Mouse (Mus musculus): ENCODE results near the gene Ssna1. TPM values are rescaled to one million over a fixed set of nuclear protein-coding genes. Genes with fewer than 3 reads are reported as not detected.

The Ssna1 gene
- polyA plus RNA-seq, 1 experiment from 2014 or later: 190 TPM

DNA sequence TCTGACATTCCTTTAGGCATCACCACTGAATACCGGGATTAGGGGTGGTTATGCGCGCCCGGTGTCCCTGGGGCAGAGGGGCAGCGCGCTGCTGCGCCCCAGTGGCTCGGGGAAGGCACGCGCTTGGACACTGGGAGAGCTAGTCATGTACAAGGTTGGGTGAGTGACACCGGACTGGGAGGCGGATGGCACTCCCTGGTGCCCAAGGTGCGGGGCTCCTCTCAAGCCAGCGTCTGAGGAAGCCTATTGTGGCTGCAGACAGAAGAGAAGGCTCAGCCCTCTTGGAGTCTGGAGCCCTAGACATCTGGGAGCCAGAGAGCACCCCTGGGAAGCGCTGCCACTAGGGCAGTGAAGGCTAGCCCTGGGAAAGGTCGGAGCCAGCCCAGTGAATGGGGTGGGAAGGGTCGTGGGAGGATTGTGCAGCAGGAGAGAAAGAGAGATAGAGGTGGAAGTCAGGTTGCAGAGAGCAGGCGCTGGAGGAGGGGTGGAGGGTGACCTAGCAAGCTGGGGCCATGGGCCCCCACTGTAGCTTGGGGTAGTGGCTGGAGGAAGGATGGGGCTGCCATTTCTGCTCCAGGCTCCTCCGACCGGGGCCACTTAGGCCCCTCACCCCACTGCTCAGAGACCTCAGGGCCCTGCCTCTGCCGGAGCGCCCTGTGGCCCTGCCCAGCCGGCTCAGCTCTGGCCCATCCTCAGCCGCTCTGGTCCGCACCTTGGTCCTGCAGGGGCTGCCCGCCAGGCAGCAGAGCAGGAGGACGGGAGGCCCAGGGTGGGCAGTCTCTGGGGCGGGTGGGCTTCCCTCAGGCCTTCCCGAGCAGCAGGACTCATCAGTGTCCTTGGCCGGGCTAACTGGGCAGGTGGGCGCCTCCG lies 19.2 kb upstream of the Ssna1 start:
- ATAC-seq (ENCODE audit: low FRiP score) (0 out of 2 replicates have a peak, but pooled peaks have one; percentile 5), DNase-seq (ENCODE audit: low spot score) (no peak)
- Histone ChIP-seq H3K4me1 (replicated peaks; ENCODE audit: control insufficient read depth, insufficient read depth, low read length) (peaks cover 21% of the 10 kb centered on the region), H3K36me3 (replicated peaks; ENCODE audit: control insufficient read depth, insufficient read depth) (peaks cover 23% of the 10 kb centered on the region), H3K27ac (no peak overlapping the region), H3K27me3 (ENCODE audit: control insufficient read depth, insufficient read depth, low read length) (peaks cover 70% of the 10 kb centered on the region), H3K4me3 (replicated peaks; ENCODE audit: low read length) (peak overlapping the region; percentile 26), H3K9me3 (ENCODE audit: control insufficient read depth, low read length) (no peaks in the 10 kb centered on the region), H3K4me2 (replicated peaks) (peak overlapping the region; percentile 56), H3K9ac (peak overlapping the region; percentile 44; the same call in 1 of the 2 replicates)
- WGBS: 7% methylated on average over 29 of the region's 32 CpGs

DNA sequence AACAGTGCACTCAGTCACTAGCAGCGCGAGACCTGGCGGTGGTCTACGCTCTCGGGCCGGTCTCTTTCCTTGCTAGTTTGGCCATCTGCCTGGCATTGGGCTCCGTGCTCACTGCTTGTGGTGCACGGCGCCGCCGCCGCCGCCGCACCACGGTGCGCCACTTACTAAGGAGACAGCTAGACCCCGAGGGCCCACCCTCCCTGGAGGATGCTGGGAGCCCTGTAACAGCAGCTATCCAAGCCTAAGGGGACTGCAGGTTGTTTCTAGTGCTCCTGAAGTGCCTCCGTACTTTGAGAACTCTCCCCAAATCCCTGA lies 18.5 kb upstream of the Ssna1 start:
- ATAC-seq (ENCODE audit: low FRiP score) (no peak), DNase-seq (ENCODE audit: low spot score) (no peak)
- Histone ChIP-seq H3K4me3 (replicated peaks; ENCODE audit: low read length) (peak overlapping the region; percentile 26), H3K4me1 (replicated peaks; ENCODE audit: control insufficient read depth, insufficient read depth, low read length) (peaks cover 21% of the 10 kb centered on the region), H3K9ac (peak overlapping the region; percentile 44; the same call in 1 of the 2 replicates), H3K4me2 (replicated peaks) (peak overlapping the region; percentile 56), H3K27ac (no peak overlapping the region), H3K36me3 (replicated peaks; ENCODE audit: control insufficient read depth, insufficient read depth) (peaks cover 24% of the 10 kb centered on the region), H3K9me3 (ENCODE audit: control insufficient read depth, low read length) (no peaks in the 10 kb centered on the region), H3K27me3 (ENCODE audit: control insufficient read depth, insufficient read depth, low read length) (peaks cover 66% of the 10 kb centered on the region)
- WGBS: 2% methylated on average over 18 of the region's 18 CpGs

DNA sequence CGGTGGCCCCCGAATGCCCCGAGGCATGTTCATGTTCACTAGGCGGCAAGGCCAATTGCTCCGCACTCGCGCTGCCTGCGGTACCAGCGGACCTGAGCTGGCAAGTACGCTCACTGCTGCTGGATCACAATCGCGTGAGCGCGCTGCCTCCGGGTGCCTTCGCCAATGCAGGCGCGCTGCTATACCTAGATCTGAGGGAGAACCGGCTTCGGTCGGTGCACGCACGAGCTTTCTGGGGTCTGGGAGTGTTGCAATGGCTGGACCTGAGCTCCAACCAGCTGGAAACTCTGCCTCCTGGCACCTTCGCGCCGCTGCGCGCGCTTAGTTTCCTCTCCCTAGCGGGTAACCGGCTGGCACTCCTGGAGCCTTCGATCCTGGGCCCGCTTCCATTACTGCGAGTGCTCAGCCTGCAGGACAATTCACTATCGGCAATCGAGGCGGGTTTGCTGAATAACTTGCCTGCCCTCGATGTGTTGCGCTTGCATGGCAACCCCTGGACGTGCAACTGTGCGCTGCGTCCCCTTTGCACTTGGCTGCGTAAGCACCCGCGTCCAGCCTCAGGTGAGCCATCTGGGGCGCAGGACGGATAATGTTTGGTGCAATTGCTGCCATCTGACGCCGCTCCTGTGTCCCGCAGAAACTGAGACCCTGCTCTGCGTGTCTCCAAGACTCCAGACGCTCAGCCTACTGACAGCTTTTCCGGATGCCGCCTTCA lies 18.0 kb upstream of the Ssna1 start:
- Histone ChIP-seq H3K9me3 (ENCODE audit: control insufficient read depth, low read length) (no peaks in the 10 kb centered on the region), H3K27ac (no peak overlapping the region), H3K36me3 (replicated peaks; ENCODE audit: control insufficient read depth, insufficient read depth) (peaks cover 24% of the 10 kb centered on the region), H3K4me3 (replicated peaks; ENCODE audit: low read length) (peak overlapping the region; percentile 26), H3K27me3 (ENCODE audit: control insufficient read depth, insufficient read depth, low read length) (peaks cover 66% of the 10 kb centered on the region), H3K4me2 (replicated peaks) (peak overlapping the region; percentile 56), H3K4me1 (replicated peaks; ENCODE audit: control insufficient read depth, insufficient read depth, low read length) (peaks cover 21% of the 10 kb centered on the region), H3K9ac (peak overlapping the region; percentile 44; the same call in 1 of the 2 replicates)
- ATAC-seq (ENCODE audit: low FRiP score) (peak; percentile 35; the same call in 1 of the 2 replicates), DNase-seq (ENCODE audit: low spot score) (peak; percentile 63)
- 2% methylated on average over 54 of the region's 54 CpGs for WGBS

DNA sequence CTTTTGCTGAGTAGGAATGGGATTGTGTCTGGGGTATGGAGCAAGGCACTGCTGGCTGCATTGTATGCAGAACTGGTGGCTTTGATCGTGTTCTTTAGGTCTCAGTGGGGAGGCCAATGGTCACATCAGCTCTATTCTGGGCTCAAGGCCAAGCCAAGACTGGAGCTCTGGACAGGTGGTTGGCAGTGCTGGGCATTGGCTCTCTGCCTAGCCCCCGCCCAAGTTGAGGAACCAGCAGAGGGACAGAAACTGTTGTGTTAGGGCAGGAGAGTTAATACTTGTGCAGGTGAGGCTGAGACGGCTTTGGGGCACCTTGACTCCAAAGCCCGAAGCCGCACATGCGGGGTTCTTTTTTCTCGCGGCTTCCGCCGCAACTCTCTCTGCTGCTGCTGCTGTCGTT lies 17.4 kb upstream of the Ssna1 start, which contains the start of gene Lrrc26:
Lrrc26 (plus strand) TSS at position 265 of the 400 bp plus-strand sequence.
- DNase-seq (ENCODE audit: low spot score): no peak

DNA sequence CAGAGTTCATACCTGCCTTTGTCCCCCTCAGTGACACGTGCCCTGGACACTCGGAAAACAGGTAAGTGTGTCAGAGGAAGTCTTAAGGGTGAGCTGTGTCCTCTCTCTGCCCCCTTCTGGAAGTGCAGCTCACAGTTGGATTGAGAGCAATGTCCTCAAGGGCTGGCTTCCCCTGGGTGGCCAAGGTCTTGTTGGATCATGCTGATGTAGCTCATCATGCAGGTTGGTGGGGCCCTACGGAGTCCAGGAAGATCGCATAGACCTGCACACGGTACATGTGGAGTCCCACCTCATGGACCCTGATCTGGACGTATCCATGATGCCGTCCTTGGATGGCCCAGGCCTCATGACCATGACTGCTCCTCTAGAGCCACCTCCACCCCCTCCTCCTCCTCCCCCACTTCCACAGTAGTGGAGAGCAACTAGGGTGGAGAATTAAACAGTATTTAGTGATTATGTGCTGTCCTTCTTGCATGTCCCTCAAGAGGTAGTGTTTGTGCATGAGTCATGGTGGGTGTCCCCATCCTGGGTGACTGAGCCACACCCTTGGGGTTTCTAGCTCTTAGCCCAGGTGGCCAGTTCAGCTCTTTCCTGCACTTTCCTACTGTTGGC lies 16.6 kb upstream of the Ssna1 start:
- ATAC-seq (ENCODE audit: low FRiP score): no peak
- DNase-seq (ENCODE audit: low spot score): no peak
- Histone ChIP-seq H3K4me1 (replicated peaks; ENCODE audit: control insufficient read depth, insufficient read depth, low read length) (peaks cover 21% of the 10 kb centered on the region), H3K27ac (no peak overlapping the region), H3K27me3 (ENCODE audit: control insufficient read depth, insufficient read depth, low read length) (peaks cover 61% of the 10 kb centered on the region), H3K4me2 (replicated peaks) (no peak overlapping the region), H3K36me3 (replicated peaks; ENCODE audit: control insufficient read depth, insufficient read depth) (peaks cover 32% of the 10 kb centered on the region), H3K9me3 (ENCODE audit: control insufficient read depth, low read length) (no peaks in the 10 kb centered on the region), H3K9ac (no peak overlapping the region), H3K4me3 (replicated peaks; ENCODE audit: low read length) (no peak overlapping the region)
- WGBS: 78% methylated on average over 7 of the region's 7 CpGs

More for the DNA sequence above, 17.4 kb upstream of the Ssna1 start, which contains the start of gene Lrrc26:
- Histone ChIP-seq H3K4me3 (replicated peaks; ENCODE audit: low read length) (peak within 1 kb of the TSS; percentile 26), H3K4me2 (replicated peaks) (peak within 1 kb of the TSS; percentile 56), H3K27ac (no peak within 1 kb of the TSS), H3K36me3 (replicated peaks; ENCODE audit: control insufficient read depth, insufficient read depth) (peaks cover 27% of the 10 kb centered on the region), H3K9ac (peak within 1 kb of the TSS; percentile 44; the same call in 1 of the 2 replicates), H3K4me1 (replicated peaks; ENCODE audit: control insufficient read depth, insufficient read depth, low read length) (peaks cover 21% of the 10 kb centered on the region), H3K27me3 (ENCODE audit: control insufficient read depth, insufficient read depth, low read length) (peaks cover 66% of the 10 kb centered on the region), H3K9me3 (ENCODE audit: control insufficient read depth, low read length) (no peaks in the 10 kb centered on the region)
- 9% methylated on average over 11 of the region's 11 CpGs for WGBS
- no peak for ATAC-seq (ENCODE audit: low FRiP score)

DNA sequence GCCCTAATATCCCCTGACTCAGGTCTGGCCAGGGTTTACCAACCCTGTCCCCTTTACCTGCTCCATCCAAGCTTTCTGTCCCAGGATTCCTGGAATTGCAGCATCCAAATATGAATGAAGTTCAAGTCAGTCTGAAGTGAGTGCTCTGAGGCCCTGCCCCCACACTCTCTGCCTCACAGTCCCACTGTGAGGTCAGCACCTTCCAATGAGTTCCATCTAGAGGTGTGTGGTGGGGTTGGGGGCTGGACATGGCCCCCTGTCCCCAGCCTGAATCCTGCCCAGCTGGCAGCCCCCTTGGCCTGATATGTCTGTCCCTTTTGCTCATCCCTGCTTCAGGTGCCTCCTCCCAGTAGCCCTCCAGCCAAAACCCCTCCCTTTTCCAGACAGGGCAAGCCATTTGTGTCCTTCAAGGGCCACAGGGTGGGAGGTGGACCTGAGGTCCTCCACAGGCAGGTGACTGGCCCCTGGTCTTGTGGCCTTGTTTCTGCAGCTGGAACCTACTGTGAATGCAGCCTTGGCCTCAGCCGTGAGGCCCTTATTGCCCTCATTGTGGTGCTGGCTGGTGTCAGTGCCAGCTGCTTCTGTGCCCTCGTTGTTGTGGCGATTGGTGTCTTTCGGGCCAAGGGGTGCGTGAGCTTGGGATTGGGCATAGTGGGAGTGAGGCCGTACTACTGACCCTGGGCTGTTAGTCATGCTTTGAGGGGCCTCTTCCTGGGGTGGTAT lies 15.8 kb upstream of the Ssna1 start, which contains the start of gene Tmem210:
Tmem210 (plus strand) TSS at position 219 of the 723 bp plus-strand sequence.
- no peaks in the 10 kb centered on the region for H3K9me3 ChIP-seq (ENCODE audit: control insufficient read depth, low read length)
- no peak for DNase-seq (ENCODE audit: low spot score)
- H3K4me3 ChIP-seq (replicated peaks; ENCODE audit: low read length): no peak within 1 kb of the TSS
- no peak within 1 kb of the TSS for H3K27ac ChIP-seq
- H3K4me2 ChIP-seq (replicated peaks): no peak within 1 kb of the TSS
- peaks cover 36% of the 10 kb centered on the region for H3K36me3 ChIP-seq (replicated peaks; ENCODE audit: control insufficient read depth, insufficient read depth)
- ATAC-seq (ENCODE audit: low FRiP score): no peak
- H3K27me3 ChIP-seq (ENCODE audit: control insufficient read depth, insufficient read depth, low read length): peaks cover 53% of the 10 kb centered on the region
- H3K4me1 ChIP-seq (replicated peaks; ENCODE audit: control insufficient read depth, insufficient read depth, low read length): peaks cover 21% of the 10 kb centered on the region
- no peak within 1 kb of the TSS for H3K9ac ChIP-seq
- 80% methylated on average over 6 of the region's 6 CpGs for WGBS

DNA sequence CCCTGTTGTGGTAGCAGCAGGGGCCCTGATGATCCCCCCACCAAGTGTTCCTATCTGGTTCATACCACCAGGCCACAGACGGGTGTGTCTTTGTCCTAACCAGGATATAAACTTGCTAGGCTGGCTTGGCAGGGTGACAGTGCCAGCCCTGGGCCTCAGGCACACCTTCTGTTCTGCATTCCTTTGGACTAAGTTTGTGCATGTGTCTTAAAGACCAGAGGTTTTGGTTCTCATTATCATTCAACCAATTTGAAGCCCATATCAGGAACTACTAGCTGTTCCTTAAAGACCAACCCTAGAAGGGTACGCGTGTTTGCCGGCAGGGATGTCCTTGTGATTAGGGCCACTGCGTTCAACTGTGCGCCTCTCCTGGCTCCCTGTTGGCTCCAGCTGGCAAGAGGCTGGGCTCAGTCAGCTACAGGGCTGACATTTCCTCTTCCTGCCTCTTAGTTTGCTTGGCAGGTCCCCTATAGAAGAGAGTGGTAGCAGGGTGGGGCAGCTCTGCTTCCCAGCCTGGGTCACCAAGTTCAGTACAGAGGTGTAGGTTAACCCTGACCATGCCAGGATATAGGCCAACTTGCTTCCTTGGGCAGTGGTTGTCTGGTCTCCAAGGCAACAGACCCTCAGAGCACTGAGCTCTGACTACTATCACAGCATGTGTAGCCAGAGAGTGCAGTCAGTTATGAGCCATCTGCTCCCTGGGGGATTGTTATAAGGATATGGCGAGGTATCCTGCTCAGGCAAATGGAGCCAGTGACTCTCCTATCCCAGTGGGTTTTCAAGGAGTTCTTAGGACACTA lies 14.8 kb upstream of the Ssna1 start:
- peaks cover 42% of the 10 kb centered on the region for H3K27me3 ChIP-seq (ENCODE audit: control insufficient read depth, insufficient read depth, low read length)
- H3K9me3 ChIP-seq (ENCODE audit: control insufficient read depth, low read length): no peaks in the 10 kb centered on the region
- H3K9ac ChIP-seq: no peak overlapping the region
- WGBS: 65% methylated on average over 7 of the region's 7 CpGs
- H3K4me3 ChIP-seq (replicated peaks; ENCODE audit: low read length): no peak overlapping the region
- peaks cover 47% of the 10 kb centered on the region for H3K36me3 ChIP-seq (replicated peaks; ENCODE audit: control insufficient read depth, insufficient read depth)
- DNase-seq (ENCODE audit: low spot score): no peak
- ATAC-seq (ENCODE audit: low FRiP score): no peak
- H3K4me2 ChIP-seq (replicated peaks): no peak overlapping the region
- H3K27ac ChIP-seq: no peak overlapping the region
- peaks cover 21% of the 10 kb centered on the region for H3K4me1 ChIP-seq (replicated peaks; ENCODE audit: control insufficient read depth, insufficient read depth, low read length)

DNA sequence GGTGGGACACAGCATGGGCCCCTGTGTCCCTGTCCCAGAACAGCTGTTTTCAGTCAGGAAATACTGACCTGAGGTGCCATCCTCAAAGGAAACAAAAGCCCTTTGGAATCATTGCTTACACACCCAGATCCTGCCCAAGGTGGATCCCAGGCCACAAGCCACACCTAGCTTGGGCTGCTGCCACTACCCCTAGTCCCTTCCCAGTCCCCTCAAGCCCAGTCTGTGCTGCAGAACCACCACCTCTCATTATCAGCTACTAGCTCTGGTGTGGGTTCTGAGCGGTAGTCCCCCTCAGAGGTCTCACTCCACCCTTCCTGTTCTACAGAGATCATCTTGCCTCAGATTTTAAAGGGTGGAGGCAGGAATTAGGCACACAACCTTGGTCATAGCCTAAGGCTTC lies 14.1 kb upstream of the Ssna1 start:
- peaks cover 21% of the 10 kb centered on the region for H3K4me1 ChIP-seq (replicated peaks; ENCODE audit: control insufficient read depth, insufficient read depth, low read length)
- WGBS: 83% methylated on average over 1 of the region's 1 CpGs
- H3K4me2 ChIP-seq (replicated peaks): no peak overlapping the region
- H3K27me3 ChIP-seq (ENCODE audit: control insufficient read depth, insufficient read depth, low read length): peaks cover 35% of the 10 kb centered on the region
- no peak overlapping the region for H3K4me3 ChIP-seq (replicated peaks; ENCODE audit: low read length)
- H3K9me3 ChIP-seq (ENCODE audit: control insufficient read depth, low read length): no peaks in the 10 kb centered on the region
- no peak overlapping the region for H3K27ac ChIP-seq
- no peak overlapping the region for H3K9ac ChIP-seq
- DNase-seq (ENCODE audit: low spot score) (no peak), ATAC-seq (ENCODE audit: low FRiP score) (no peak)
- peaks cover 53% of the 10 kb centered on the region for H3K36me3 ChIP-seq (replicated peaks; ENCODE audit: control insufficient read depth, insufficient read depth)

All from hindbrain, embryonic 14.5 days (tissue).